In genomic region chr13:46858835-46859152, GRCm38 (mm10) we compare ENCODE assay signal across 29 mouse cellular contexts.
DNase-seq lines count a peak whose midpoint lies in the region; ATAC-seq lines count a peak whose summit lies in the region.
"Had no signal": no experiment of that assay in that cellular context is flagged by ENCODE, and none has a peak within 500 bp of the region (broad histone marks: within the 10 kb centered on the region; RNA-seq: fewer than 3 reads in every experiment).

No protein-coding gene starts in this region.

- H3K9ac ChIP-seq in intestine, embryonic 15.5 days, result no peak overlapping the region
- H3K9ac ChIP-seq: embryonic facial prominence, embryonic 13.5 days; forebrain, embryonic 15.5 days; hindbrain, embryonic 14.5 days; limb, embryonic 15.5 days; liver, embryonic 13.5 days; stomach, embryonic 15.5 days had no signal

- intact Hi-C loops in left cerebral cortex, postnatal 4 days (cut with DNase I), result no loop called here

- 0 out of 2 replicates have a peak, but pooled peaks cover 3% of the 10 kb centered on the region for H3K4me1 ChIP-seq in intestine, embryonic 15.5 days (replicated peaks)
- H3K4me1 ChIP-seq: embryonic facial prominence, embryonic 13.5 days; forebrain, embryonic 10.5 days; limb, embryonic 15.5 days; stomach, embryonic 15.5 days had no signal

- no peak overlapping the region for H3K27ac ChIP-seq in intestine, embryonic 15.5 days
- H3K27ac ChIP-seq: embryonic facial prominence, embryonic 13.5 days; forebrain, embryonic 10.5 days; forebrain, embryonic 15.5 days; hindbrain, embryonic 14.5 days; kidney, postnatal 0 days; limb, embryonic 10.5 days; limb, embryonic 15.5 days; liver, embryonic 13.5 days; stomach, embryonic 15.5 days had no signal

- no peak overlapping the region for H3K4me3 ChIP-seq in intestine, embryonic 15.5 days (replicated peaks)
- H3K4me3 ChIP-seq: embryonic facial prominence, embryonic 13.5 days; forebrain, embryonic 10.5 days; forebrain, embryonic 15.5 days; limb, embryonic 10.5 days; limb, embryonic 15.5 days; liver, embryonic 13.5 days; stomach, embryonic 15.5 days had no signal

- H3K9me3 ChIP-seq in intestine, embryonic 15.5 days, result no peaks in the 10 kb centered on the region
- H3K9me3 ChIP-seq: embryonic facial prominence, embryonic 13.5 days; forebrain, embryonic 10.5 days; forebrain, embryonic 15.5 days; limb, embryonic 10.5 days; limb, embryonic 15.5 days; liver, embryonic 13.5 days; stomach, embryonic 15.5 days had no signal

- 61% methylated on average over 8 of the region's 8 CpGs for WGBS in intestine, embryonic 15.5 days

- no peaks in the 10 kb centered on the region for H3K27me3 ChIP-seq in intestine, embryonic 15.5 days (replicated peaks)
- H3K27me3 ChIP-seq: CH12.LX; embryonic facial prominence, embryonic 13.5 days; forebrain, embryonic 15.5 days; limb, embryonic 15.5 days; liver, embryonic 13.5 days; stomach, embryonic 15.5 days had no signal

- peak; percentile 49 for DNase-seq in cerebellum, adult 11-12 months
- DNase-seq in cerebellum, adult 18-20 months, result no peak
- DNase-seq in cerebellum, postnatal 25 days, result peak; percentile 43 to 53
- no peak for DNase-seq in cerebellum, postnatal 36 days
- peak; percentile 36 for DNase-seq in left cerebral cortex, postnatal 4 days
- DNase-seq in left cerebral cortex, adult 11 months (ENCODE audit: low spot score), result no peak
- no peak for DNase-seq in thymus, postnatal 10 days (ENCODE audit: low spot score in 2 of 2)
- DNase-seq: adrenal gland, postnatal 10 days; gastrocnemius, postnatal 36 days; heart, adult 18-20 months; heart, postnatal 36 days; kidney, adult 8-10 months; kidney, postnatal 4 days; liver, embryonic 13.5 days; lung, adult 18-20 months; midbrain, embryonic 14.5 days; thymus, postnatal 14 days had no signal

- no peaks in the 10 kb centered on the region for H3K36me3 ChIP-seq in intestine, embryonic 15.5 days
- H3K36me3 ChIP-seq: embryonic facial prominence, embryonic 13.5 days; forebrain, embryonic 15.5 days; limb, embryonic 10.5 days; limb, embryonic 15.5 days; liver, embryonic 13.5 days; stomach, embryonic 15.5 days had no signal

- H3K4me2 ChIP-seq in intestine, embryonic 15.5 days (replicated peaks), result no peak overlapping the region
- H3K4me2 ChIP-seq: embryonic facial prominence, embryonic 13.5 days; forebrain, embryonic 15.5 days; hindbrain, embryonic 14.5 days; limb, embryonic 15.5 days; liver, embryonic 13.5 days; stomach, embryonic 15.5 days had no signal

- ATAC-seq in intestine, embryonic 15.5 days, result peak; percentile 60; the same call in 1 of the 2 replicates
- ATAC-seq: forebrain, embryonic 15.5 days; inflammation-experienced regulatory T-cells, adult 6 months; lung, postnatal 0 days had no signal

Comparison
In these comparisons a context has a peak if more than half of its experiments do, and no peak if none do; other contexts are left out.
1. DNase-seq: peak in cerebellum, adult 11-12 months (single experiment), cerebellum, postnatal 25 days (2 of 2) and left cerebral cortex, postnatal 4 days (single experiment); none in cerebellum, adult 18-20 months (0 of 2), cerebellum, postnatal 36 days (0 of 2), left cerebral cortex, adult 11 months (single experiment) and thymus, postnatal 10 days (0 of 2).